ENCODE assay signal across 8 mouse cellular contexts in genomic region chr13:72639441-72640130, GRCm38 (mm10). TPM values are rescaled to one million over a fixed set of nuclear protein-coding genes. Genes with fewer than 3 reads are reported as not detected.
DNase-seq lines count a peak whose midpoint lies in the region; ATAC-seq and TF ChIP-seq lines count a peak whose summit lies in the region.

No protein-coding gene starts in this region.

- peak overlapping the region; percentile 54 for H3K4me3 ChIP-seq in lung, adult 2 months (replicated peaks; ENCODE audit: extremely low read depth, low read depth, low read length)
- H3K4me3 ChIP-seq in heart, embryonic 14.5 days (ENCODE audit: control insufficient read depth in 1 of 2, insufficient read depth in 1 of 2, low read depth in 1 of 2, low read length in 2 of 2): peak overlapping the region; percentile 52 to 68
- H3K4me3 ChIP-seq in limb, embryonic 13.5 days: peak overlapping the region; percentile 47

- peak; percentile 64 for DNase-seq in lung, adult 2 months
- DNase-seq in lung, postnatal 14 days: no peak
- peak; percentile 50 to 56 for DNase-seq in cerebellum, postnatal 25 days
- DNase-seq in retina, postnatal 1 day: peak; percentile 54
- DNase-seq in layer of hippocampus, postnatal 10 days (ENCODE audit: low spot score in 2 of 2): no peak
- DNase-seq in urinary bladder, postnatal 14 days (ENCODE audit: low spot score): no peak

- no peak overlapping the region for H3K27ac ChIP-seq in heart, embryonic 14.5 days (replicated peaks in 1 of 2; ENCODE audit: control insufficient read depth in 1 of 2, insufficient read depth in 1 of 2, low read depth in 2 of 2, low read length in 2 of 2)
- H3K27ac ChIP-seq in limb, embryonic 13.5 days: peak overlapping the region; percentile 6; the same call in 1 of the 2 replicates

- peaks cover 3% of the 10 kb centered on the region; the same call in 1 of the 2 replicates for H3K4me1 ChIP-seq in lung, adult 2 months (ENCODE audit: control insufficient read depth, insufficient read depth, low read length)
- peaks cover 5 to 16% of the 10 kb centered on the region in 2 experiments; a peak in 3 of 4 replicates for H3K4me1 ChIP-seq in heart, embryonic 14.5 days (ENCODE audit: control insufficient read depth in 2 of 2, insufficient read depth in 2 of 2, low read length in 2 of 2)
- peaks cover 23% of the 10 kb centered on the region for H3K4me1 ChIP-seq in limb, embryonic 13.5 days

- peak overlapping the region; percentile 96 for H3K4me2 ChIP-seq in heart, embryonic 14.5 days (ENCODE audit: low read length)
- H3K4me2 ChIP-seq in limb, embryonic 13.5 days (replicated peaks): peak overlapping the region; percentile 75

- peaks cover 72% of the 10 kb centered on the region for H3K27me3 ChIP-seq in heart, embryonic 14.5 days (ENCODE audit: control insufficient read depth, insufficient read depth, low read length)
- peaks cover 93% of the 10 kb centered on the region for H3K27me3 ChIP-seq in limb, embryonic 13.5 days

- H3K9me3 ChIP-seq in heart, embryonic 14.5 days (ENCODE audit: control insufficient read depth, low read length): no peaks in the 10 kb centered on the region
- no peaks in the 10 kb centered on the region for H3K9me3 ChIP-seq in limb, embryonic 13.5 days

- no peak for TF ChIP-seq POLR2A in lung, adult 2 months (IDR thresholded peaks at IDR 0.05; ENCODE audit: borderline replicate concordance, extremely low read depth, low read depth, low read length)

- H3K9ac ChIP-seq in heart, embryonic 14.5 days (ENCODE audit: low read length): peak overlapping the region; percentile 73
- H3K9ac ChIP-seq in limb, embryonic 13.5 days: peak overlapping the region; percentile 59

- peak; percentile 48; the same call in 1 of the 2 replicates for ATAC-seq in heart, embryonic 14.5 days (ENCODE audit: insufficient number of reproducible peaks, insufficient read depth, low FRiP score, low read depth)
- ATAC-seq in limb, embryonic 13.5 days (ENCODE audit: low FRiP score, low read depth): peak; percentile 65; the same call in 1 of the 2 replicates

- WGBS in lung, adult 2 months: 1% methylated on average over 32 of the region's 32 CpGs
- 1% methylated on average over 32 of the region's 32 CpGs for WGBS in heart, embryonic 14.5 days
- WGBS in limb, embryonic 13.5 days: 2% methylated on average over 32 of the region's 32 CpGs

- TF ChIP-seq CTCF in lung, adult 2 months (IDR thresholded peaks at IDR 0.05; ENCODE audit: insufficient read depth, low read length): no peak

- no peaks in the 10 kb centered on the region for H3K36me3 ChIP-seq in heart, embryonic 14.5 days (ENCODE audit: control insufficient read depth, insufficient read depth, low read length)
- H3K36me3 ChIP-seq in limb, embryonic 13.5 days: no peaks in the 10 kb centered on the region

RNA-seq across cellular contexts. Expression of gene Irx2, which starts 11.0 kb away (rescaled TPM):
- polyA plus RNA-seq in lung, adult 2 months (2012; rRNA removed): 62.3 and 147 TPM in 2 replicates
- polyA plus RNA-seq in heart, embryonic 14.5 days (2014; fragmentation: Nextera tagmentation; extraction: Ambion mirVana): 11.2 and 13.3 TPM in 2 replicates
- polyA plus RNA-seq in limb, embryonic 13.5 days (2015; fragmentation: Nextera tagmentation; extraction: Ambion mirVana): 14.1 and 14.4 TPM in 2 replicates
- under 1 TPM; 0.40 to 0.80 TPM for total RNA-seq in layer of hippocampus, postnatal 10 days (2021)

Comparison
In these comparisons a context has a peak if more than half of its experiments do, and no peak if none do; other contexts are left out.
1. DNase-seq: peak in lung, adult 2 months (single experiment), cerebellum, postnatal 25 days (2 of 2) and retina, postnatal 1 day (single experiment); none in lung, postnatal 14 days (single experiment), layer of hippocampus, postnatal 10 days (0 of 2) and urinary bladder, postnatal 14 days (single experiment).
2. Peak in every context shown above with its lines, with median percentiles within 50 percentile points of each other: H3K4me3 ChIP-seq.